Mouse (Mus musculus) kidney, adult 11 months (tissue): ENCODE data around the gene Gm21117.
"Not testable (repeated sequence)": the region's sequence is repeated elsewhere in the genome, so short reads cannot be mapped to it uniquely, and the experiment has no call there.

Experiments used
- DNase-seq: peaks from one replicate; pipeline ENCODE4 v3.0.0; 2022

Gene Gm21117

DNA sequence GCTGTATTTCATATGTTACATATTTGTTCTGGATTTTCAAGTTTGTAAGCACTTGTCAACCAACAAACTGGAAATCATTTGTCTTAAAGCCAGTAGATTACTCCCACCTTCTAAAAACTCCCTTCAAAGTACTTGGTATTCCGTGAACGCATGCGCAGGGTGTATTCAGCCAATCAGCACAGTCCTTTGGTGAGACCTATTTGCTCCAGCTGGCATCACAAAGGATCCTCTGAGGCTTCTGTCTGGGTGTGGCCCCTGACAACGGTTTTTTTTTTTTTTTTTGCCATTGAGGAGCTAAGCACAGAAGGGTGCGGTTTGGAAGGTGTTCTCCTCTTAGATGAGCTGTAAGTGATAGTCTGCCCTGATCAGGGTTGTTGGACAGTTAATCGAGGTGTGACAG, at the start of gene Gm21117:
TSS of gene Gm21117 (plus strand) at position 301 of the 400 bp plus-strand sequence.
- not testable (repeated sequence) for DNase-seq
